Mouse (Mus musculus) ES-CJ7 (cell line): ENCODE results near the gene Ran.

Experiments
- DNase-seq: peaks from one replicate; pipeline ENCODE4 v3.0.0; 2011; ENCODE audit warnings: low read depth, low spot score

The Ran gene

DNA sequence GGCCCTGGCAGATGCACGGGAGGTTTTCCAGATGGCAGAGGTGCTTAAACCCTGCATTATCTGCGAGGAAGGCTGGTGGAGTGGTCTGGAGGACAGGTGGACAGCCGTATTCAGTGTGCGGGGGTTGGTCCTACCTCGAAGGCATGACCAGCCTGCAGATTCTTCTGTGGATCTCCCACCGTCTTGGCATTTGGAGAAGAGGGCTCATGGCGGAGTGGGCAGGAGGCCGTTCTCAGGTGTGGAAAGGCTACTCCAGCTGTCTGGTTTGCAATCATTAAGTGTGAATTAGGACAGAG is 43.9 kb downstream of the Ran start:
- DNase-seq: no peak

DNA sequence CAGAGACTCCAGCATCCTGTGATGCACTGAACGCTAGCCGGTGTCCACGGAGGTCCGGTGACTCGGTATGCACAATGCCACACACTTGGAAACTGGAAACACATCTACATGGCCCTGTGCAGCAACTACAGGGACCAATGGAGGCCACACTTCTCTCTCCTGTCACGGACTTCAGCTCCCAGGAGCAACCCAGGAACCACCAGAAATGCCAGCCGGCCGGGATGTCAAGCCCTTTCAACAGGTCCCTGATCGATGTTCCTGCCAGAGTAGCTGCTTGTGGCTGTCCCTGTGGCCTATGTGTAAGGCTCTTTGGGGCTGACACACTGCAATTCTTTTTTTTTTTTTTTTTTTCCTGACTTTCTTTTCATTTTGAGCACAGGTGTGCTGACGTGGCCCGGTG is 44.3 kb downstream of the Ran start:
- no peak for DNase-seq

GRCm38 (mm10) chr5:129065301-129065700 is 45.4 kb downstream of the Ran start:
- peak; percentile 87 for DNase-seq

DNA sequence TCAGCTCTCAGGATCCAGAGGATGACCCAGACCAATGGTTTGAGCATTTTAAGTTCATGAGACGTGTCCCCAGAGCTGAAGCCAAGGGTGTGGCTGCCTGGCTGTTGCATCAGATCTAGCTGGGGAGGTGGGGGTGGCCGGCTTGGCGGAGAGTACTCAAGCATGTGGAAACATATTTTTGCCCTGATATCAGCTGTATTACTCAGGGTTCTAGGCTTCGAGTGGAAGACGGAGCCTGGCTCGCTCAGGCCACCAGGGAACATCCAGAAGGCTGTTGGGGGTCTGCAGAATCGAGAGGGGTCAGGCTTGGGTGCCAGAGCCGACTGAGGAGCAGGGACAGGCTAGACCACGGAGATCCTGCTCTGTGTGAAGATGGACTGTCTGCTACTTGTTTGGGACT is 46.1 kb downstream of the Ran start:
- no peak for DNase-seq

DNA sequence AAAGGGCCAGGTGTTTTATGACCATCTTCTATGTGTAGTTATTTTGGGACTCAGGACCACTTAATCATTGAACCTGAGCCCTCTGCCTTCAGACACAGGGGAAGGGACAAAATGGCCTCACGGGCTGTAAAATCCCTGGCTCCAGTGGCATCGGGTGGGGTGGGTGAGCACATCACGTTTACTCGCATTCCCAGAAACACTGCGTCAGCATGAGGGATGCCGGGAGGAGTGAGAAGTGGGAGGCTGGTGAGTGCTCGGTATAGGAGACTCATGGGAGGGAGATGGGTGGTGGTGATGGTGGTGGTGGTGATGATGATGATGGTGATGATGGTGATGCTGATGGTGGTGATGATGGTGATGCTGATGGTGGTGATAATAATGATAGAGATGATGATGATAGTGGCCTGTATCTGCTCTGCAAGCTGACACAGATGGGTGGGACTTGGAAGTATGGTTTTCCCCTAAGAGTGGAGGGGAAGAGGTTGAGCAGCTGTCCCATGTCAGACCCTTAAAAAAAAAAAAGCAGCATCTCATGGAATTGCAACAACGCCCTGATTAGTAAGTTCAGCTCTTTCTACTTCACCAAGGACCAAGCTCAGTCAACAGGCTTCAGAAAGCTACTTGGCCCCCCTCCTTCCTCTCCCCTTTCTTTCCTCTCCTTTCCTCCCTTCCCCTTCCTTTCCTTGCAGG is 46.8 kb downstream of the Ran start:
- no peak for DNase-seq

DNA sequence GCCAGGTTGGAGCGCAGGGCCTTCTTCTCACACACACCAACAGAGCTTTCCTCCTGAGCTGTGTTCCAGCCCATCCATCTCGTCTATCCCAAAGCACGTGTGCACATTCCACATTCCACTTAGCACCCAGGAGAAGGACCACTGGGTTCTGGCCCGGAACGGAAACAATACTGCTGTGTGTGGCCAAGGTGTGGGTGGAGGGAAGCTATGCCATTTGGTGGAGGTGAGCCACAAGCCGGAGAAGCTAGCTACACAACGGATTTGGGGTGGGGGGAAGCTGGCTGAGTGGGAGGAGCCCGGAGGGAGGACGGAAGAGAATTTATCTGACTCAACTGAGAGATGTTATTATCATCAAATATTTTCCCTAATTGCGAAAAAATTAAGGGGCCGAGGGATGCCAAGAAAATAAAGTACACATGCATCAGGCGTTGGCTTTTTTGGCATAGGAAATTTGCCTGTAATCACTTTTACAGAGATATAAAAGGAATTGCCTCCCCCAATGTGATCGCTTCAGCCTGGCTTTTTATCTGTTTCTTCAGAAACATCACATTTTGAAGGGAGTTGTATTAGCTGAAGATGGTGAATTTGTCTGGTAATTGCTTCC is 47.5 kb downstream of the Ran start:
- no peak for DNase-seq

- no peak for DNase-seq
These were observed 52.0 kb downstream of the Ran start for GRCm38 (mm10) chr5:129071761-129072280.

- peak; percentile 36 for DNase-seq
These were observed 53.5 kb downstream of the Ran start for GRCm38 (mm10) chr5:129073404-129073803.
